Mouse (Mus musculus) yolk sac, embryonic 10.5 days (tissue): ENCODE data around the gene Clint1.

Experiments used
- DNase-seq: peaks from one replicate; pipeline ENCODE4 v3.0.0-alpha.2; 2017; ENCODE audit warnings: low spot score

The Clint1 gene

DNA sequence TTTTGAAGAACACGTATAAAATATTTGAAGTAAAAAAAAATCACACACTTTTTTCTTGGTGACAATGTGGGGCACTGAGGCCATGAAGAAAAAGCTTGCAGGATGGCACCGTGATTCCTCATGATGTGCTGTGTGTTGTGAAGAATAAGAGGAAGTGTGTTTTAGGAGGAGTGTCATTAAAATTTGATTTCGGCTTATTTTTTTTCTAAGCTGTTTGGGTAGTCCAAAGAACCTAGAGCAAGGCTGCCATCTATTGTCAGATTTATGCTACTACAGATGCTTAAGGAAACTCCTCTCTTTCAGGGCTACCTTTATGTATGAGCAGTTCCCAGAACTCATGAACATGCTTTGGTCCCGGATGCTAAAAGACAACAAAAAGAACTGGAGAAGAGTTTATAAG lies 32.2 kb downstream of the Clint1 start:
- DNase-seq, result no peak

- no peak for DNase-seq
These were observed 33.9 kb downstream of the Clint1 start for GRCm38 (mm10) chr11:45885606-45886230.

- no peak for DNase-seq
These were observed 34.7 kb downstream of the Clint1 start for GRCm38 (mm10) chr11:45886596-45886995.

DNA sequence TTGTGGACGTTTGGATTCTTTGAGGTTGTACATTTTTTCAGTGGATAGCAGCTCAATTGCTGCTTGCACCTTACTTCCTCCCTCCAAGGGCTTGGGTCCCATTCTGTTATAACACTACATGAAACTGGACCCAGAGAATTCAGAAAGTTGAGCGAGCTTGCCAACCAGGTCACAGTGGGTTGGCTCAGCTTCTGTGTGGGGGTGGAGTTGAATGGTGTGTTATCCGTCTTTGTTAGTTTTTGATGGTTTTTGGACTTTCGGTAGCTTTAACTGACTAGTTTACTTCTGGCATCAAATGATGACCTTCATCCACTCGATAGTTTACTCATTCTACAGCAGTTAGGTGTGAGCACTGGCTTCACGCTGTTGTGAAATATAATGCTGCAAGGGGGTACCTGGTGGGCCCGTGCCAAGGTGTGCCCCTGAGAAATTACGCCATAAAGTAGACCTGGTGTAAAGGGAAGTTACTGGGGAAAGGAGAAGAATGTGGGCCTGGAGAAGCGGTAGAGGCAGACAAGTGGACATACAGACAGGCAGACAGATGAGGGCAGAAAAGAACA lies 36.7 kb downstream of the Clint1 start:
- no peak for DNase-seq

DNA sequence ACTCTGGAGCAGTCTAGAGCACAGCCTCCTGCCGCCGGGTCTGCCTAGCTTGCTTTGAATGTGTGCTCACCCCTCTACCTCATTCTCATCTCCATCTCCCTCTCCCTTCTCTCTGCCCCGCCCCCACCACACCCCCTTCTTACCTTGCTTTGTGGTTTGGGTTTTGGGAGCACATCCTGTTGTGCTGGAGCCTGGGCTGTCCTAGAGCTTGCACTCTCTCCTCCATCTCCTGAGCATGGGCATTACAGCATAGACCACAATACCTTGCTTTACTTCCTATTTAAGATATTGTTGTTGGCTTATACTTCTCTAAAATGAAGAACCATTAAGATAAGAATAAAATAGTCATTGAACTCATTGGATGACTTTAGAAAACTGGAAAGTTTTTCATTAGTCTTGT lies 38.1 kb downstream of the Clint1 start:
- DNase-seq, result no peak

- peak; percentile 50 for DNase-seq
These were observed 38.6 kb downstream of the Clint1 start for GRCm38 (mm10) chr11:45890423-45890822.

- DNase-seq, result no peak
These were observed 41.1 kb downstream of the Clint1 start for GRCm38 (mm10) chr11:45892861-45893360.

- no peak for DNase-seq
These were observed 45.5 kb downstream of the Clint1 start for GRCm38 (mm10) chr11:45897392-45897791.

DNA sequence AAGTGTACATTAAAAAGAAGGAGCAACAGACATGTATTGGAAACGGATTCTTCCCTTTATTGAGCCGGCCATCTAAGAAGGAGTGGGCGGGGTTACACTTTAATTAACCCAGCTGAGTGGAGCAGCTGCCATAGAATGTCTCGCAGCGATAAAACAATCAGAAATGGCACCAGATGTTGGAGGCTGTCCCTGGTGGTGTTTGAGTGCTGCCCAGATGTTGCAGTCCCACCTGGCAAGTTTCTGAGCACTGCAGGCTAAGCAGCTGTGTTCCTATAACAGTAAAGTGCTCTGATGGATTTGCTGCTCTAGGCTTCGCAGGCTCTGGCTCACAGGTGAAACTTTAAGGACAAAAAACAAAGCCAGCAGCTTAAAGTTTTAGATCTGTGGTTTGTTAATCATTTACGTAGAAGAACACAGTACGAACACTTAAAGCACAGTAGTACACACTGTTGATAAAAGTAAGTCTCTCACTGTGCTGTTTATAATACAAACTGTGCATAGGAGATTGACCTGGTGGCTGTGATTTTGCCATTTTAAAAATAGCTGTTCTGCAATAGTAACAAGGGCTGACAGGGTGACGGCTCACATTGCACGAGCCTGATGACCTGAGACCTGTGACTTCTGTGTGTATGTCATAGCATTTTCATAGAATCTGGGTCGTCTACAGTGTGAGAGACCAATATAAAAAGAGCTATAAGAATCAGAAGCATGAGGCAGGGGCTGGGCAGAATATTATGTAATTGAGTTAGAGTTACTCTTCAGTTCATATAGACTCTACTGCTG lies 48.6 kb downstream of the Clint1 start:
- peak; percentile 24 for DNase-seq

DNA sequence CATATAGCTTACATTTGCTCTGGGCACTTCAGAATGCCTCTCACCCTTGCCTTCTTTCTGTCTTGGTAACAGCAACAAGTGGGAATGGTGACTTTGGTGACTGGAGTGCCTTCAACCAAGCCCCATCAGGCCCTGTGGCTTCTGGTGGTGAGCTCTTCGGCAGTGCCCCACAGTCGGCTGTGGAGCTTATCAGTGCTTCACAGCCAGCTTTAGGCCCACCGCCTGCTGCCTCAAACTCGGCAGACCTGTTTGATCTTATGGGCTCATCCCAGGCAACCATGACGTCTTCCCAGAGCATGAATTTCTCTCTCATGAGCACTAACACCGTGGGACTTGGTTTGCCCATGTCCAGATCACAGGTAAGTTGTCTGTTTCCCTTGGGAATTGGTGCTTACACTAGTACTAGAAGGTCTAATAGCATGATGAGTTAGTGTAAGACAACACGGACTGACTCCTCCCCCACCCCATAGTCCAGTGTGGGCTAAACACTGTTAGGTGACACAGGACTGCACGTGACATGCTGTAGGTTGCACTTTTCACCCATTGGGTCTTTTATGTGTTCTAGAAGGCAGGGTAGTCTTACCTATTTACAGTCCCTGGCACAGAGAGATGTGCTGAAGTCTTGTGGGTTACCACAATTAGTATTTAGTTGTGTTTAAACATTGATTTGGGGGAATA lies 54.4 kb downstream of the Clint1 start:
- no peak for DNase-seq

DNA sequence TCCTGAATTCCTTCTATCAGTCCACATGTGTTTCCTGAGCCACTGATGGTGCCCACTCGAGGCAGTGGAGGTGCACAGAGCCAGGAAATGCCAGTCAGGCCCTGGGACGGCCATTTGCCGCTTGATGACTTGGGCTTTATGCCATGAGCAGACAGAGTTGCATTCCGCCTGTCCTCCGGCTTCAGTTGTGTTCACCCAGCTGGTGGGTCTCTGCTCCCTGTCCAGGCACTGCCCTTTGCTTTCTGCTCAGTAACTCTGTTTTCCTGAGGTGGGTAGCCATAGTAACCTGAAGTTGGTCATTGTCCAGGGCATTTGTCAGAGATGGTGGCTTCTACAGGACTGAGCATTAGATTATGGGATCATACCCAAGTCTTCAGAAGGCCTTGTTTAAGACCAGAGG lies 55.5 kb downstream of the Clint1 start:
- DNase-seq, result no peak

DNA sequence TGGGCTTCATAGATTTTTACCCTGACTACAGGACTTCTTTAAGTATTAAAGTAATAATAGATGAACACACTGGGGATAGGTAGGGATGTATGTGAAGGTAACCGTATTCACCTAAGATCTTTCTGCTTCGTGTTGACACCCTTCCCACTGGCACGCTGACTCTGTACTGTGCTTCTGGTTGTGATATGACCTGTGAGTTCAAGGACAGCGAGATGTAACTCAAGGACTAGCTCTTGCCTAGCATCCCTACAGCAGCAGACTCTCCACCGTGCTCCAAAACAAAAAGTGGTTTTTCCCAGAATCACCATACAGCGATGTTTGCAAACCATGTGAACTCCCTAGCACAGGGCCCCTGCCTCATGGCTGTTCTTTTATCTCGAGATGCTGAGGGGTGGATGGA lies 56.2 kb downstream of the Clint1 start:
- no peak for DNase-seq

GRCm38 (mm10) chr11:45908894-45909293 lies 57.0 kb downstream of the Clint1 start:
- DNase-seq, result no peak

GRCm38 (mm10) chr11:45910701-45911100 lies 58.9 kb downstream of the Clint1 start:
- no peak for DNase-seq

DNA sequence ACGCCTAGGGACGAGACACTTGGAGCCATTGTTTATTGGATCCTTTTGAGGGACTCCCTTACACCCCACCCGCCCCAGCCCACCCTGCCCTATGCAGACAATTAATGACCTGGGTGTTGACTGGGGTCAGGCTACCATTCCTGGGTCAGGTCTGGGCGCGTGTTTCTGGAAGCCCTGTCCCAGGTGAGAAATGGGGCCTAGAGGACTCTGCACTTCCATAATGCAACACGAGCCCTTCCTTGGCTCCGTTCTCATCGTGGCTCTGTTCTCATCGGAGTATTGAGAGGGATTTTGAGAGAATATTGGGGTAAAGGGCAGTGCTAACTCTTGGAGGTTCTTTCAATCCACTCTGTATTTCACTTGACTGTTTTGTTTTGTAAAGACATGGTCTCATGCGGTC lies 64.3 kb downstream of the Clint1 start:
- no peak for DNase-seq

GRCm38 (mm10) chr11:45918018-45918417 lies 66.2 kb downstream of the Clint1 start:
- no peak for DNase-seq

- DNase-seq, result no peak
These were observed 67.0 kb downstream of the Clint1 start for GRCm38 (mm10) chr11:45918836-45919235.

DNA sequence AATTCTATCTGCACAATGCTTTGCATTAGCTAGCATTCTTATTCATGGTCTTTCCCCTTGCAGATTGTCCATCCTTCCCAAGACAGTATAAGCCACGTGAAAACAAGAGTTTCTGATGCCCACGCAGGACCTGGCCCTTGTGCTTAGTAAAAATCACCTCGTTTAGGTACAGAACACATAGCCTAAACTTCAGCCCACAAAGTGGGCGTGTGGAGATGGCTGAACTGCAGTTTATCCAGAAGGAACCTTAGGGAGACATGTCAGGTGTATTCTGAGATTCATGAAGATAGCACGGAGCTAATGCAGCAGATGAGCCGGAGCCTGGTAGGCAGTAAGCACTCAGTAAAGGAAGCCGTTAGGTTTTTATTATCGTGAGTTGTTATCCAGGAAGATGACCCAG lies 69.2 kb downstream of the Clint1 start:
- no peak for DNase-seq

DNA sequence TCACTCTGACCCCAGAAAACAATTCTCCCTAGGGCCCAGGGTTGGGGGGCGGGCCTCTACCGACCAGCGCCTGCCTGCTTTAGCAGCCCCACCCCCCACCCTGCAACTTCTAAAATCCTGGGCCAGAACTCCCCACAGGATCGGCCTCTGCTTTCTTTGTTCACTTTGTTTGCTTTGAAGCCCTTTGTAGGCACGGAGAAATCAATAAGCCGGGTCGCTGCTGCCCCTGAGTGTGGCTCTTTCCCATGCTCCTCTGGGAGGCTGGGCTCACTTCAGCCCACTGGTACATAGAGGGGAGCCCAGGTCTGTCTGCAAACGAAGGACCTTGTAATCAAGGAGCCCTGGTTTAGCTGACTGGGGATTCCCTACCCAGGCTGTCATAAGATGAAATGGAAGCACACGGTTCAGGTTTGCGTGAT lies 69.6 kb downstream of the Clint1 start:
- DNase-seq, result no peak

DNA sequence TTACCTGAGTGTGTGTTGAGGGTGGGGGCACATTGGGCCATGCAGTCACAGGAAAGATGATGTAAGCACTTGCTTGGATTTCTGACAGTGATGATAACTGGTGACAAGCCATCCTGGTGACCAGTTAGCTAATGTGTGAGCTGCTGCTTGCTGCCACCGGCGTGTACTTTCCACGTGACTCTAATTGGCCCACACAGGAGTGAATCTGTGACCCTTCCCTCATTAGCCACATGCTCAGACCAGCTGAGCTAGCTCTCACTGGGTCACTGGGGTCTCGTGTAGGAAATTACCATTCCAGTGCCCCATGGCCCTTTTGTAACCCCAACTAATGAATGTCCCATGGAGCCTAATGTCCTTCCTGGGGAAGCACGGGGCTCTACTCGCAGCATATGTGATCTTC lies 73.6 kb downstream of the Clint1 start:
- no peak for DNase-seq

DNA sequence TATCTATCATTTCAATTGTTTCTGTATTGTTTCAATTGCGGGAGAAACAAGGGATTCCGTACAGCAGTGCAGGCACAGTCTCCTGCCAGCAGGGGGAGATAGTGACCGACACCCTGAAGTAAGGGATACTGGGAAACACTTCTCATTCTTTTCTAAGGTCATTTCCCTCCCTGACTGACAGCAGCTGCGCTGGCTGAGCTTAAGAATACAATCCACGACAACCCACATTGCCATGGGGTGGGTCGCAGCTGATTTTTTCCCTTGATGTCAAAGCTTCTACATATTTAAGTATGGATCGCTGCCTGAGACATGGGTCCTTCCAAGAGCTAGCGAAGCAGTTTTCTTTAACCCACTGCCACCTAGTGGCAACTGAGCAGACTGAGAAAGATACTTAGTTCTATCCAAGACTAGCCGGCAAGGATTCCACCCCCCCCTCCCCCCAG lies 74.8 kb downstream of the Clint1 start:
- peak; percentile 81 for DNase-seq

DNA sequence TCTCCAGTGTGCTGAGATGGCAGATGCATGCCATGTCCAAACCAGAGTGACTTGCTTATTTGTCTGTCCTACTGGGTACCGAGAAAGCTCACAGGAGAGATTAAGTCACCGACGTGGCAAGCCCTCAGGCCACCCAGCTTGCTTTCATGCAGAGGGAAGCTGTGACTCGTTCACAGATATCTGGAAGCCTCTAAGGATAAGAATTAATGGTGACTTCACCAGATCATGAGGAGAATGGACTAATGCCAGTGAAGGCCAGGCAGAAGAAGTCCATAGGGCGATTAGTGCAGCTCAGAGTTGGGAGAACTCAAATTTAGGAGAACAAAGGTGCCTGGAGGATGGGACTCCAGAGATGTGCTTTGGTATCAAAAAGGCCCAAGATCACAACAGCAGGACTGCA lies 75.6 kb downstream of the Clint1 start:
- DNase-seq, result no peak

DNA sequence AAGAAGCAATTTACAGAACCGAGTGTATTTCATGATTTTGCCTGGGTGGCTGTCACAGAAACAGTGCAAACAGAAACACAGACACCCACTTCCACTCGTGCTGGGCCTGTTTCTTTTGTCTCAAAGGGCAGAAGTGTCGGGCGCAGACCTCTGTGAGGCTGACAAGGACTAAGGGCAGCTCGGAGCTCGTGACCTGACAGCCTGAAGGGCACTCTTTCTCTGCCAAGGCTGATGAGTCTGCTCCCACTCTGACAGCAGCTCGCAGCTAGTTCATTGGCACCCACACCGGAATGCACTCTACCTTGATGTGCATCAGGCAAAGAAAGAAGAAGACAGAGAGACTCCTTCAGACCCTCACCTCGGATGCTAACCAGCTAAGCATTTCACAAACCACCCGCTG lies 77.7 kb downstream of the Clint1 start:
- no peak for DNase-seq
